Mouse (Mus musculus): Measurements from ENCODE around the gene Ulbp1. TPM values are rescaled to one million over a fixed set of nuclear protein-coding genes. Genes with fewer than 3 reads are reported as not detected.

Ulbp1 gene
- polyA plus RNA-seq, 1 experiment from 2014 or later, result 0.79 TPM

GRCm38 (mm10) chr10:7391561-7391934 is 81.9 kb downstream of the Ulbp1 start:
- no peak for TF ChIP-seq CTCF (IDR thresholded peaks at IDR 0.05; ENCODE audit: low read depth)
- Histone ChIP-seq H3K9ac (ENCODE audit: low read depth, low read length) (0 out of 2 replicates have a peak overlapping the region, but pooled peaks have one; percentile 40), H3K4me2 (ENCODE audit: low read length) (peak overlapping the region; percentile 99), H3K27me3 (ENCODE audit: insufficient read depth, low read length) (peaks cover 18% of the 10 kb centered on the region; the same call in 1 of the 2 replicates), H3K36me3 (ENCODE audit: insufficient read depth, low read length) (no peaks in the 10 kb centered on the region), H3K27ac (no peak overlapping the region), H3K9me3 (replicated peaks; ENCODE audit: low read length) (no peaks in the 10 kb centered on the region), H3K4me3 (replicated peaks; ENCODE audit: low read depth, low read length) (peak overlapping the region; percentile 63), H3K4me1 (replicated peaks; ENCODE audit: insufficient read depth, low read length) (peaks cover 11% of the 10 kb centered on the region; the same call in 1 of the 2 replicates)
- ATAC-seq (replicated peaks; ENCODE audit: low FRiP score, low read depth), result peak; percentile 63
- peak; percentile 22 for DNase-seq (ENCODE audit: low spot score)
- under 1% methylated on average over 19 of the region's 20 CpGs for WGBS

GRCm38 (mm10) chr10:7391108-7391507 is 82.3 kb downstream of the Ulbp1 start:
- Histone ChIP-seq H3K9ac (ENCODE audit: low read depth, low read length) (peak overlapping the region; percentile 58), H3K4me1 (replicated peaks; ENCODE audit: insufficient read depth, low read length) (peaks cover 11% of the 10 kb centered on the region; the same call in 1 of the 2 replicates), H3K27ac (no peak overlapping the region), H3K36me3 (ENCODE audit: insufficient read depth, low read length) (no peaks in the 10 kb centered on the region), H3K9me3 (replicated peaks; ENCODE audit: low read length) (no peaks in the 10 kb centered on the region), H3K27me3 (ENCODE audit: insufficient read depth, low read length) (peaks cover 18% of the 10 kb centered on the region; the same call in 1 of the 2 replicates), H3K4me2 (ENCODE audit: low read length) (peak overlapping the region; percentile 99), H3K4me3 (replicated peaks; ENCODE audit: low read depth, low read length) (peak overlapping the region; percentile 63)
- 1% methylated on average over 29 of the region's 31 CpGs for WGBS
- DNase-seq (ENCODE audit: low spot score) (peak; percentile 27), ATAC-seq (replicated peaks; ENCODE audit: low FRiP score, low read depth) (0 out of 2 replicates have a peak, but pooled peaks have one; percentile 27)
- TF ChIP-seq CTCF (IDR thresholded peaks at IDR 0.05; ENCODE audit: low read depth), result peak; percentile 18; the same call in 1 of the 2 replicates

Other genes starting within 250 kb of the Ulbp1 start
- 0.91 and 1.0 TPM in 2 replicates for gene Lrp11, start 116.2 kb upstream of the Ulbp1 start, polyA plus RNA-seq (2015; fragmentation: Nextera tagmentation; extraction: Ambion mirVana)
- 32.7 and 36.1 TPM in 2 replicates for gene Nup43, start 193.9 kb upstream of the Ulbp1 start, polyA plus RNA-seq (2015; fragmentation: Nextera tagmentation; extraction: Ambion mirVana)
- gene Pcmt1, start 207.5 kb upstream of the Ulbp1 start, polyA plus RNA-seq (2015; fragmentation: Nextera tagmentation; extraction: Ambion mirVana), result 94.2 and 106 TPM in 2 replicates
- gene Lats1, start 207.6 kb upstream of the Ulbp1 start, polyA plus RNA-seq (2015; fragmentation: Nextera tagmentation; extraction: Ambion mirVana), result 7.3 TPM in 2 replicates